23 mouse cellular contexts compared by ENCODE assay signal in genomic region chr10:95623518-95623905, GRCm38 (mm10). TPM values are rescaled to one million over a fixed set of nuclear protein-coding genes. Genes with fewer than 3 reads are reported as not detected.
A peak's percentile ranks its signal among the peaks of the same experiment; 100 is the strongest.
DNase-seq lines count a peak whose midpoint lies in the region; ATAC-seq and TF ChIP-seq lines count a peak whose summit lies in the region.
"Had no signal": no experiment of that assay in that cellular context is flagged by ENCODE, and none has a peak within 500 bp of the region (broad histone marks: within the 10 kb centered on the region; RNA-seq: fewer than 3 reads in every experiment).

No protein-coding gene starts in this region.

- no peak for TF ChIP-seq POLR2A in liver, adult 2 months (IDR thresholded peaks at IDR 0.05; ENCODE audit: extremely low read depth, insufficient read depth, low read length)

- H3K79me2 ChIP-seq in liver, adult 2 months (ENCODE audit: control insufficient read depth, insufficient read depth, low read length) = no peaks in the 10 kb centered on the region

- no peak overlapping the region for H3K9ac ChIP-seq in hindbrain, embryonic 12.5 days
- peak overlapping the region; percentile 41; the same call in 1 of the 2 replicates for H3K9ac ChIP-seq in liver, adult 2 months (ENCODE audit: low read depth, low read length)
- H3K9ac ChIP-seq in intestine, postnatal 0 days (ENCODE audit: low read depth, low read length) = no peak overlapping the region
- H3K9ac ChIP-seq: embryonic facial prominence, embryonic 13.5 days; hindbrain, embryonic 13.5 days; stomach, embryonic 15.5 days had no signal

- no peak overlapping the region for H3K4me2 ChIP-seq in hindbrain, embryonic 12.5 days (replicated peaks)
- no peak overlapping the region for H3K4me2 ChIP-seq in intestine, postnatal 0 days (replicated peaks; ENCODE audit: low read depth)
- H3K4me2 ChIP-seq: embryonic facial prominence, embryonic 13.5 days; hindbrain, embryonic 13.5 days; stomach, embryonic 15.5 days had no signal

- 46% methylated on average over 4 of the region's 4 CpGs for WGBS in hindbrain, embryonic 10.5 days
- WGBS in hindbrain, embryonic 12.5 days = 60% methylated on average over 4 of the region's 4 CpGs
- WGBS in liver, adult 2 months = 36% methylated on average over 4 of the region's 4 CpGs
- WGBS in intestine, postnatal 0 days = 62% methylated on average over 4 of the region's 4 CpGs

- peaks cover 28% of the 10 kb centered on the region for H3K4me1 ChIP-seq in hindbrain, embryonic 10.5 days (replicated peaks)
- peaks cover 19% of the 10 kb centered on the region for H3K4me1 ChIP-seq in hindbrain, embryonic 12.5 days
- H3K4me1 ChIP-seq in liver, adult 2 months (ENCODE audit: control insufficient read depth, insufficient read depth, low read length) = peaks cover 17% of the 10 kb centered on the region
- H3K4me1 ChIP-seq in intestine, postnatal 0 days (replicated peaks; ENCODE audit: control insufficient read depth, insufficient read depth, low read length) = no peaks in the 10 kb centered on the region
- H3K4me1 ChIP-seq: embryonic facial prominence, embryonic 13.5 days; stomach, embryonic 15.5 days had no signal

- no peak overlapping the region for H3K4me3 ChIP-seq in hindbrain, embryonic 10.5 days
- H3K4me3 ChIP-seq in hindbrain, embryonic 12.5 days = no peak overlapping the region
- no peak overlapping the region for H3K4me3 ChIP-seq in liver, adult 2 months (ENCODE audit: insufficient read depth, low read depth, low read length)
- H3K4me3 ChIP-seq in intestine, postnatal 0 days (ENCODE audit: low read depth, low read length) = no peak overlapping the region
- H3K4me3 ChIP-seq: embryonic facial prominence, embryonic 13.5 days; heart, adult 2 months; hindbrain, embryonic 13.5 days; stomach, embryonic 15.5 days had no signal

- no peaks in the 10 kb centered on the region for H3K9me3 ChIP-seq in hindbrain, embryonic 10.5 days
- no peaks in the 10 kb centered on the region for H3K9me3 ChIP-seq in hindbrain, embryonic 12.5 days (replicated peaks)
- no peaks in the 10 kb centered on the region for H3K9me3 ChIP-seq in intestine, postnatal 0 days (ENCODE audit: control insufficient read depth)
- H3K9me3 ChIP-seq: embryonic facial prominence, embryonic 13.5 days; hindbrain, embryonic 13.5 days; stomach, embryonic 15.5 days had no signal

- no peak for DNase-seq in hindbrain, embryonic 10.5 days (ENCODE audit: low spot score)
- peak; percentile 83 for DNase-seq in liver, adult 2 months (ENCODE audit: extremely low read depth, low read depth, low spot score)
- no peak for DNase-seq in liver
- peak; percentile 42 for DNase-seq in yolk sac, embryonic 10.5 days (ENCODE audit: low spot score)
- DNase-seq in kidney, adult 9 months = no peak
- DNase-seq: cerebellum, adult 9-10 months; gastrocnemius, postnatal 10 days; lung, postnatal 10 days; right cerebral cortex, adult 18-20 months; spleen, adult 18-20 months had no signal

- H3K36me3 ChIP-seq in hindbrain, embryonic 10.5 days = no peaks in the 10 kb centered on the region
- H3K36me3 ChIP-seq in hindbrain, embryonic 12.5 days = no peaks in the 10 kb centered on the region
- no peaks in the 10 kb centered on the region for H3K36me3 ChIP-seq in liver, adult 2 months (ENCODE audit: control insufficient read depth, insufficient read depth, low read length)
- H3K36me3 ChIP-seq in intestine, postnatal 0 days (ENCODE audit: control insufficient read depth, insufficient read depth) = no peaks in the 10 kb centered on the region
- H3K36me3 ChIP-seq: embryonic facial prominence, embryonic 13.5 days; hindbrain, embryonic 13.5 days; stomach, embryonic 15.5 days had no signal

- TF ChIP-seq CTCF in liver, adult 2 months (IDR thresholded peaks at IDR 0.05; ENCODE audit: low read depth, low read length) = no peak
- TF ChIP-seq CTCF in intestine, postnatal 0 days (IDR thresholded peaks at IDR 0.05; ENCODE audit: low read depth) = no peak

- no peaks in the 10 kb centered on the region for H3K27me3 ChIP-seq in hindbrain, embryonic 10.5 days (ENCODE audit: insufficient read depth, poor library complexity, severe bottlenecking)
- no peaks in the 10 kb centered on the region for H3K27me3 ChIP-seq in hindbrain, embryonic 12.5 days
- no peaks in the 10 kb centered on the region for H3K27me3 ChIP-seq in liver, adult 2 months (ENCODE audit: control insufficient read depth, insufficient read depth, low read length)
- H3K27me3 ChIP-seq in intestine, postnatal 0 days (replicated peaks; ENCODE audit: control insufficient read depth, insufficient read depth, low read length) = no peaks in the 10 kb centered on the region
- H3K27me3 ChIP-seq: embryonic facial prominence, embryonic 13.5 days; hindbrain, embryonic 13.5 days; stomach, embryonic 15.5 days had no signal

- H3K27ac ChIP-seq in hindbrain, embryonic 10.5 days = peak overlapping the region; percentile 73; the same call in 1 of the 2 replicates
- no peak overlapping the region for H3K27ac ChIP-seq in hindbrain, embryonic 12.5 days
- peak overlapping the region; percentile 97 for H3K27ac ChIP-seq in liver, adult 2 months (replicated peaks; ENCODE audit: insufficient read depth, low read depth, low read length)
- H3K27ac ChIP-seq in intestine, postnatal 0 days (ENCODE audit: low read depth, low read length) = peak overlapping the region; percentile 4; the same call in 1 of the 2 replicates
- H3K27ac ChIP-seq: embryonic facial prominence, embryonic 13.5 days; heart, adult 2 months; hindbrain, embryonic 13.5 days; stomach, embryonic 15.5 days had no signal

- no peak for ATAC-seq in hindbrain, embryonic 12.5 days (ENCODE audit: low FRiP score)
- no peak for ATAC-seq in intestine, postnatal 0 days

RNA-seq across cellular contexts. Expression of gene Anapc15-ps, which starts 49.7 kb away (rescaled TPM):
- polyA plus RNA-seq in hindbrain, embryonic 10.5 days (2016; fragmentation: Nextera tagmentation; extraction: Ambion mirVana) = not detected in 2 replicates
- polyA plus RNA-seq in hindbrain, embryonic 12.5 days (2016; fragmentation: Nextera tagmentation; extraction: Ambion mirVana) = not detected in 2 replicates
- not detected in 2 replicates for total RNA-seq in liver, adult 2 months (2014; rRNA removed)
- polyA plus RNA-seq in liver, adult 2 months (2012; rRNA removed) = not detected in 2 replicates
- not detected in 2 replicates for polyA plus RNA-seq in intestine, postnatal 0 days (2015; fragmentation: Nextera tagmentation; extraction: Ambion mirVana)
- total RNA-seq: adrenal gland, postnatal 36 days; gastrocnemius, postnatal 10 days; heart, adult 2 months; layer of hippocampus, postnatal 10 days; left cerebral cortex, postnatal 14 days; megakaryocyte, adult 5-6 weeks had no signal
- polyA plus RNA-seq: embryonic facial prominence, embryonic 13.5 days; heart, adult 2 months; hindbrain, embryonic 13.5 days; limb, embryonic 14.5 days; midbrain, embryonic 16.5 days; neural tube, embryonic 11.5 days had no signal

RNA-seq across cellular contexts. Expression of gene Nudt4, which starts 59.6 kb away (rescaled TPM):
- polyA plus RNA-seq in hindbrain, embryonic 10.5 days (2016; fragmentation: Nextera tagmentation; extraction: Ambion mirVana) = 76.4 and 86.5 TPM in 2 replicates
- 123 and 126 TPM in 2 replicates for polyA plus RNA-seq in hindbrain, embryonic 12.5 days (2016; fragmentation: Nextera tagmentation; extraction: Ambion mirVana)
- 88.2 and 91.5 TPM in 2 replicates for total RNA-seq in liver, adult 2 months (2014; rRNA removed)
- 36.7 and 37.2 TPM in 2 replicates for polyA plus RNA-seq in liver, adult 2 months (2012; rRNA removed)
- 105 and 107 TPM in 2 replicates for polyA plus RNA-seq in intestine, postnatal 0 days (2015; fragmentation: Nextera tagmentation; extraction: Ambion mirVana)

Comparison
In these comparisons a context has a peak if more than half of its experiments do, and no peak if none do; other contexts are left out.
1. DNase-seq: peak in liver, adult 2 months (single experiment) and yolk sac, embryonic 10.5 days (single experiment); none in hindbrain, embryonic 10.5 days (single experiment), liver (single experiment) and kidney, adult 9 months (single experiment).